Mouse (Mus musculus) adipocyte (in vitro differentiated cells): Measurements from ENCODE around the gene Hist1h4j.

ENCODE experiments used
- DNase-seq: peaks from one replicate; pipeline ENCODE4 v3.0.0-alpha.2; 2016; ENCODE audit warnings: low spot score

Gene Hist1h4j

GRCm38 (mm10) chr13:21781639-21782038 lies 46.8 kb downstream of the Hist1h4j start:
- DNase-seq: no peak

- DNase-seq: peak; percentile 41
These were observed 47.7 kb downstream of the Hist1h4j start for GRCm38 (mm10) chr13:21782361-21783254.

- DNase-seq: peak; percentile 86
These were observed 48.4 kb downstream of the Hist1h4j start, which contains the start of gene Hist1h3i for GRCm38 (mm10) chr13:21783255-21783617. Gene Hist1h3i, minus strand, starts transcription at chr13:21783370.

- DNase-seq: peak; percentile 54
These were observed 48.9 kb downstream of the Hist1h4j start for GRCm38 (mm10) chr13:21783734-21784161.

GRCm38 (mm10) chr13:21784311-21784710 lies 49.4 kb downstream of the Hist1h4j start:
- DNase-seq: no peak
